Mouse (Mus musculus) CH12.LX (cell line): ENCODE data around the gene Timmdc1. TPM values are rescaled to one million over a fixed set of nuclear protein-coding genes. Genes with fewer than 3 reads are reported as not detected.

Experiments
- DNase-seq: peaks from one replicate; pipeline ENCODE4 v3.0.0-alpha.2; 2013; ENCODE audit errors: extremely low read depth
- H3K27ac ChIP-seq: 2 replicates; pipeline ENCODE4 v1.5.1; 2012; ENCODE audit warnings: low read depth, mild to moderate bottlenecking, control low read depth, moderate library complexity; ENCODE audit not compliant: insufficient read depth
- H3K27me3 ChIP-seq: replicated peaks from 2 replicates; pipeline ENCODE3; 2012; ENCODE audit warnings: inconsistent platforms
- H3K36me3 ChIP-seq, 2 experiments: replicated peaks in 1 of 2; 2 replicates each; pipeline versions ENCODE3 to v1.6.1; 2012; ENCODE audit warnings: inconsistent platforms in 1 of 2, low read length in 1 of 2, mild to moderate bottlenecking in 1 of 2, mixed read lengths in 1 of 2, moderate library complexity in 1 of 2; ENCODE audit not compliant: control insufficient read depth in 1 of 2, insufficient read depth in 1 of 2
- H3K4me1 ChIP-seq, 2 experiments: 2 replicates each; pipeline ENCODE4 v1.6.1; 2012; ENCODE audit warnings: inconsistent platforms in 1 of 2, moderate library complexity in 1 of 2; ENCODE audit not compliant: insufficient read depth in 2 of 2, control insufficient read depth in 1 of 2
- H3K4me2 ChIP-seq: 2 replicates; pipeline ENCODE4 v1.6.1; 2012; ENCODE audit warnings: low read depth, mild to moderate bottlenecking, control low read depth; ENCODE audit not compliant: poor library complexity, insufficient read depth, severe bottlenecking
- H3K4me3 ChIP-seq, 3 experiments: fragments of 150-350 bp in 1 of 3; sonication (generic) in 1 of 3; replicated peaks in 1 of 3; 2 replicates each; pipeline versions ENCODE3 to v1.5.1; 2011 to 2012; ENCODE audit warnings: low read depth in 2 of 3, low read length in 2 of 3, mild to moderate bottlenecking in 2 of 3, moderate library complexity in 2 of 3, control low read depth in 1 of 3, improper control_type of control experiment in 1 of 3, inconsistent platforms in 1 of 3, mixed read lengths in 1 of 3; ENCODE audit not compliant: poor library complexity in 1 of 3
- H3K79me2 ChIP-seq: replicated peaks from 2 replicates; pipeline ENCODE4 v1.6.1; 2012; ENCODE audit warnings: mild to moderate bottlenecking, moderate library complexity; ENCODE audit not compliant: control insufficient read depth, poor library complexity, insufficient read depth, severe bottlenecking; ENCODE audit errors: extremely low read depth
- H3K9ac ChIP-seq: 2 replicates; pipeline ENCODE4 v1.6.1; 2012; ENCODE audit warnings: low read depth, mild to moderate bottlenecking, control low read depth, moderate library complexity; ENCODE audit not compliant: insufficient read depth
- H3K9me3 ChIP-seq: replicated peaks from 2 replicates; pipeline ENCODE3; 2012; ENCODE audit warnings: low read length, inconsistent platforms, mixed read lengths
- BHLHE40 ChIP-seq: IDR thresholded peaks from 2 replicates; pipeline ENCODE4 v1.6.1; 2011; ENCODE audit warnings: mild to moderate bottlenecking, low read depth, low read length, improper control_type of control experiment
- CHD1 ChIP-seq: IDR thresholded peaks from 2 replicates; pipeline ENCODE4 v1.6.1; 2012; ENCODE audit warnings: low read depth, low read length, improper control_type of control experiment, inconsistent platforms
- CHD2 ChIP-seq: IDR thresholded peaks from 2 replicates; pipeline ENCODE4 v1.6.1; 2011; ENCODE audit warnings: low read length, improper control_type of control experiment
- CTCF ChIP-seq, 2 experiments: IDR thresholded peaks in 1 of 2; conservative IDR thresholded peaks in 1 of 2; 2 replicates each; pipeline ENCODE4 v1.5.1; 2011 to 2012; ENCODE audit warnings: low read depth in 2 of 2, low read length in 2 of 2, improper control_type of control experiment in 1 of 2, inconsistent platforms in 1 of 2, mild to moderate bottlenecking in 1 of 2, moderate library complexity in 1 of 2
- E2F4 ChIP-seq: IDR thresholded peaks from 2 replicates; pipeline ENCODE4 v1.6.1; 2011; ENCODE audit warnings: low read depth, low read length, improper control_type of control experiment; ENCODE audit not compliant: insufficient replicate concordance
- ELF1 ChIP-seq: IDR thresholded peaks from 2 replicates; pipeline ENCODE4 v1.6.1; 2014; ENCODE audit warnings: low read depth, mild to moderate bottlenecking, inconsistent platforms, low read length, improper control_type of control experiment
- EP300 ChIP-seq: IDR thresholded peaks from 2 replicates; pipeline ENCODE4 v1.6.1; 2011; ENCODE audit warnings: low read length, improper control_type of control experiment
- ETS1 ChIP-seq: conservative IDR thresholded peaks from 2 replicates; pipeline ENCODE4 v1.6.1; 2012; ENCODE audit warnings: low read depth, mild to moderate bottlenecking, inconsistent platforms, low read length, improper control_type of control experiment, moderate library complexity
- GABPA ChIP-seq: IDR thresholded peaks from 2 replicates; pipeline ENCODE4 v1.6.1; 2012; ENCODE audit warnings: low read depth, low read length, improper control_type of control experiment, inconsistent platforms; ENCODE audit not compliant: insufficient replicate concordance
- HCFC1 ChIP-seq: IDR thresholded peaks from 2 replicates; pipeline ENCODE4 v1.6.1; 2012; ENCODE audit warnings: low read depth, mild to moderate bottlenecking, inconsistent platforms, low read length, improper control_type of control experiment
- IRF4 ChIP-seq: IDR thresholded peaks from 2 replicates; pipeline ENCODE4 v1.6.1; 2014; ENCODE audit warnings: low read depth, mild to moderate bottlenecking, inconsistent platforms, low read length, improper control_type of control experiment
- JUN ChIP-seq: IDR thresholded peaks from 2 replicates; pipeline ENCODE4 v1.6.1; 2011; ENCODE audit warnings: low read depth, mild to moderate bottlenecking, low read length, improper control_type of control experiment, moderate library complexity; ENCODE audit not compliant: insufficient read depth
- JUND ChIP-seq: conservative IDR thresholded peaks from 2 replicates; pipeline ENCODE4 v1.6.1; 2011; ENCODE audit warnings: low read depth, low read length, improper control_type of control experiment
- KAT2A ChIP-seq: IDR thresholded peaks from 2 replicates; pipeline ENCODE4 v1.6.1; 2012; ENCODE audit warnings: low read length, improper control_type of control experiment, inconsistent platforms; ENCODE audit not compliant: insufficient replicate concordance
- MAFK ChIP-seq: IDR thresholded peaks from 2 replicates; pipeline ENCODE4 v1.6.1; 2011; ENCODE audit warnings: low read length, improper control_type of control experiment; ENCODE audit not compliant: insufficient replicate concordance
- MAX ChIP-seq: IDR thresholded peaks from 2 replicates; pipeline ENCODE4 v1.6.1; 2011; ENCODE audit warnings: low read length, improper control_type of control experiment
- MAZ ChIP-seq: IDR thresholded peaks from 2 replicates; pipeline ENCODE4 v1.6.1; 2012; ENCODE audit warnings: low read depth, mild to moderate bottlenecking, inconsistent platforms, low read length, improper control_type of control experiment, moderate library complexity
- MEF2A ChIP-seq: IDR thresholded peaks from 2 replicates; pipeline ENCODE4 v1.6.1; 2014; ENCODE audit warnings: low read depth, mild to moderate bottlenecking, inconsistent platforms, low read length, improper control_type of control experiment, borderline replicate concordance
- MXI1 ChIP-seq: IDR thresholded peaks from 2 replicates; pipeline ENCODE4 v1.6.1; 2011; ENCODE audit warnings: mild to moderate bottlenecking, low read depth, low read length, improper control_type of control experiment
- NELFE ChIP-seq: IDR thresholded peaks from 2 replicates; pipeline ENCODE4 v1.6.1; 2011; ENCODE audit warnings: low read depth, low read length, improper control_type of control experiment
- NRF1 ChIP-seq: IDR thresholded peaks from 2 replicates; pipeline ENCODE4 v1.6.1; 2014; ENCODE audit warnings: low read depth, mild to moderate bottlenecking, inconsistent platforms, low read length, improper control_type of control experiment, moderate library complexity
- PAX5 ChIP-seq: IDR thresholded peaks from 2 replicates; pipeline ENCODE4 v1.6.1; 2012; ENCODE audit warnings: low read length, inconsistent platforms, mixed read lengths
- POLR2AphosphoS2 ChIP-seq: IDR thresholded peaks from 2 replicates; pipeline ENCODE4 v1.6.1; 2011; ENCODE audit warnings: low read depth, low read length, improper control_type of control experiment
- RCOR1 ChIP-seq: conservative IDR thresholded peaks from 2 replicates; pipeline ENCODE4 v1.6.1; 2012; ENCODE audit warnings: low read depth, mild to moderate bottlenecking, inconsistent platforms, low read length, improper control_type of control experiment
- SIN3A ChIP-seq: IDR thresholded peaks from 2 replicates; pipeline ENCODE4 v1.6.1; 2012; ENCODE audit warnings: low read length, improper control_type of control experiment, inconsistent platforms
- TBP ChIP-seq: conservative IDR thresholded peaks from 2 replicates; pipeline ENCODE4 v1.6.1; 2011; ENCODE audit warnings: low read depth, low read length, improper control_type of control experiment
- TCF12 ChIP-seq: IDR thresholded peaks from 2 replicates; pipeline ENCODE4 v1.6.1; 2014; ENCODE audit warnings: low read depth, mild to moderate bottlenecking, inconsistent platforms, low read length, improper control_type of control experiment
- UBTF ChIP-seq: IDR thresholded peaks from 2 replicates; pipeline ENCODE4 v1.6.1; 2012; ENCODE audit warnings: low read depth, mild to moderate bottlenecking, inconsistent platforms, low read length, improper control_type of control experiment, moderate library complexity
- USF1 ChIP-seq: IDR thresholded peaks from 2 replicates; pipeline ENCODE4 v1.6.1; 2014; ENCODE audit warnings: low read depth, mild to moderate bottlenecking, inconsistent platforms, low read length, improper control_type of control experiment
- USF2 ChIP-seq: conservative IDR thresholded peaks from 2 replicates; pipeline ENCODE4 v1.6.1; 2011; ENCODE audit warnings: low read depth, low read length, improper control_type of control experiment
- ZC3H11A ChIP-seq: IDR thresholded peaks from 2 replicates; pipeline ENCODE4 v1.6.1; 2012; ENCODE audit warnings: low read depth, mild to moderate bottlenecking, inconsistent platforms, low read length, improper control_type of control experiment
- ZKSCAN1 ChIP-seq: IDR thresholded peaks from 2 replicates; pipeline ENCODE4 v1.6.1; 2012; ENCODE audit warnings: low read depth, inconsistent platforms, low read length, improper control_type of control experiment, borderline replicate concordance
- dilution Hi-C: fragments of 300-500 bp; cut with MboI; formaldehyde crosslinking; loops from 2 replicates; pipeline ENCODE4 v1.14.3; 2020; ENCODE audit warnings: low sequenced_read_pairs; ENCODE audit not compliant: extremely low pct_unique_long_range_greater_than_20kb, extremely low pct_ligation_motif_present
- in situ Hi-C: fragments of 300-500 bp; cut with MboI; formaldehyde crosslinking; loops from 3 replicates; pipeline ENCODE4 v1.14.3; 2019; ENCODE audit warnings: low sequenced_read_pairs, low pct_ligation_motif_present, low pct_unique_long_range_greater_than_20kb, mixed read lengths
- polyA plus RNA-seq: library from polyadenylated mRNA; unstranded; fragments of >175 nt; gene quantifications from 2 replicates; pipeline ENCODE4 v1.2.1, GENCODE M21; 2012; ENCODE audit warnings: low read depth; ENCODE audit not compliant: insufficient read length
- total RNA-seq, 2 experiments: library from RNA; depleted of rRNA; stranded (reverse); fragments of 300-350 nt in 1 of 2; fragments of >200 nt in 1 of 2; gene quantifications; 2 replicates each; pipeline ENCODE4 v1.2.3; 2012 to 2014

Timmdc1 gene
- total and polyA plus RNA-seq, 3 experiments = 32.5 to 49.7 (median 45.1) TPM

GRCm38 (mm10) chr16:38466089-38466488, 56.4 kb downstream of the Timmdc1 start:
- dilution Hi-C loops = no loop called here
- no peaks in the 10 kb centered on the region for H3K9me3 ChIP-seq
- no peaks in the 10 kb centered on the region for H3K27me3 ChIP-seq
- H3K4me1 ChIP-seq = peaks cover 26 to 88% of the 10 kb centered on the region in 2 experiments
- TF ChIP-seq MEF2A (0 out of 2 replicates have a peak, but pooled peaks have one; percentile 49), MXI1 (no peak), USF1 (no peak), BHLHE40 (no peak), TCF12 (0 out of 2 replicates have a peak, but pooled peaks have one; percentile 22)
- TF ChIP-seq, all 38 proteins: peak for 2
- Histone ChIP-seq H3K36me3 (peaks cover 52 to 88% of the 10 kb centered on the region in 2 experiments), H3K27ac (peak overlapping the region; percentile 59), H3K4me2 (peak overlapping the region; percentile 39), H3K9ac (peak overlapping the region; percentile 11; the same call in 1 of the 2 replicates), H3K79me2 (peaks cover 100% of the 10 kb centered on the region), H3K4me3 (no peak overlapping the region)
- in situ Hi-C loops = no loop called here
- DNase-seq = no peak

DNA sequence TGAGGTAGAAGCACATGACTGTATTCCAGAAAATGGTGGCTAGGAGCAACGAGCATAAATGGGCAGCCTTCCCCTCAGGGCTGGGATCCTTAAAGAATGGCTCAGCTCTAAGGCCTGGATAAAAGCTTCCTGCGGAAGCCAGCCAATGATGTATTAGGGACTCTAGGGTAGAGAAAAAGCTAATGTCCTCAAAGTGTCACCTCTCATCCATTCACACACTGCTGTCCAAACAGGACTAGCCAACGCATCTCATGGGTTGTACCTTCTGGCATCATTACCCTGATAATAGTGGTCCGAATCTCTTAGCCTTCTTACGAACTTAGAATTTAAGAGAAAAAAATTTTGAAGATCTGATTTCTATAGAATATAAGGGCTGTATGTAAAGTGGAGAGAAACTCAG, 59.2 kb downstream of the Timmdc1 start:
- H3K4me2 ChIP-seq = peak overlapping the region; percentile 92
- in situ Hi-C loops = loop anchor here (5.0 kb wide), 1 partner anchor 116 kb away; the partner anchor contains the start of genes Cox17 and Gm21987
- dilution Hi-C loops = no loop called here
- TF ChIP-seq NELFE (no peak), E2F4 (no peak), GABPA (no peak), JUN (no peak), MEF2A (0 out of 2 replicates have a peak, but pooled peaks have one; percentile 10), IRF4 (no peak), CHD1 (peak; percentile 88), SIN3A (peak; percentile 51; the same call in 1 of the 2 replicates), MAZ (no peak), CTCF (conservative IDR thresholded peaks at IDR 0.05 in 1 of 2, IDR thresholded peaks at IDR 0.05 in 1 of 2; ENCODE audit: low read depth in 2 of 2, low read length in 2 of 2) (no peak), USF2 (no peak), JUND (0 out of 2 replicates have a peak, but pooled peaks have one; percentile 6), MAX (no peak; the same call in 1 of the 2 replicates), ZC3H11A (no peak), PAX5 (no peak), CHD2 (no peak), UBTF (no peak), MAFK (no peak), TBP (no peak), ETS1 (no peak), HCFC1 (no peak), ZKSCAN1 (no peak), POLR2AphosphoS2 (no peak), NRF1 (no peak), KAT2A (no peak), MXI1 (peak; percentile 65; the same call in 1 of the 2 replicates), EP300 (no peak), RCOR1 (0 out of 2 replicates have a peak, but pooled peaks have one; percentile 48), ELF1 (no peak)

More for the DNA sequence above, 59.2 kb downstream of the Timmdc1 start:
- Histone ChIP-seq H3K9me3 (no peaks in the 10 kb centered on the region), H3K9ac (peak overlapping the region; percentile 97; the same call in 1 of the 2 replicates), H3K4me3 (peak overlapping the region in 2 of 3 experiments; percentile 83 to 98), H3K36me3 (peaks cover 33 to 67% of the 10 kb centered on the region in 2 experiments), H3K27ac (peak overlapping the region; percentile 87), H3K79me2 (peaks cover 99% of the 10 kb centered on the region), H3K4me1 (peaks cover 15 to 62% of the 10 kb centered on the region in 2 experiments), H3K27me3 (no peaks in the 10 kb centered on the region)
- DNase-seq = no peak
